Mouse (Mus musculus) heart, adult 2 months (tissue): ENCODE results near the gene Grrp1. TPM values are rescaled to one million over a fixed set of nuclear protein-coding genes. Genes with fewer than 3 reads are reported as not detected.
"Not testable (repeated sequence)": the region's sequence is repeated elsewhere in the genome, so short reads cannot be mapped to it uniquely, and the experiment has no call there.

Experiments
- DNase-seq, 2 experiments: peaks; one replicate each; pipeline ENCODE4 v3.0.0; 2021
- H3K27ac ChIP-seq: fragments of 200-600 bp; 2 replicates; pipeline ENCODE4 v1.8.1; 2022
- H3K27me3 ChIP-seq: fragments of 200-500 bp; 2 replicates; pipeline ENCODE4 v1.6.1; 2012; ENCODE audit warnings: mild to moderate bottlenecking, low read length, inconsistent platforms, mixed read lengths; ENCODE audit not compliant: control insufficient read depth, insufficient read depth
- H3K36me3 ChIP-seq: fragments of 200-500 bp; 2 replicates; pipeline ENCODE4 v1.6.1; 2012; ENCODE audit warnings: low read length, inconsistent platforms; ENCODE audit not compliant: control insufficient read depth, insufficient read depth
- H3K4me1 ChIP-seq: fragments of 200-500 bp; 2 replicates; pipeline ENCODE4 v1.6.1; 2011; ENCODE audit warnings: low read length; ENCODE audit not compliant: control insufficient read depth, insufficient read depth
- H3K4me3 ChIP-seq: fragments of 200-600 bp; 2 replicates; pipeline ENCODE4 v1.8.1; 2022
- H3K79me2 ChIP-seq: fragments of 200-500 bp; replicated peaks from 2 replicates; pipeline ENCODE4 v1.6.1; 2012; ENCODE audit warnings: mild to moderate bottlenecking, inconsistent platforms, low read length, moderate library complexity, mixed read lengths; ENCODE audit not compliant: control insufficient read depth, insufficient read depth
- H3K9ac ChIP-seq: fragments of 200-500 bp; 2 replicates; pipeline ENCODE4 v1.6.1; 2012; ENCODE audit warnings: low read depth, mild to moderate bottlenecking, control low read depth, inconsistent platforms, low read length, mixed read lengths
- CTCF ChIP-seq: fragments of 200-600 bp; IDR thresholded peaks from 2 replicates; pipeline ENCODE4 v1.8.1; 2022; ENCODE audit warnings: antibody characterized with exemption, mild to moderate bottlenecking, moderate library complexity
- EP300 ChIP-seq: fragments of 200-500 bp; IDR thresholded peaks from 2 replicates; pipeline ENCODE4 v1.6.1; 2011; ENCODE audit warnings: low read depth, low read length, control low read depth; ENCODE audit not compliant: insufficient read depth
- POLR2A ChIP-seq: fragments of 200-500 bp; IDR thresholded peaks from 2 replicates; pipeline ENCODE4 v1.6.1; 2011; ENCODE audit warnings: mild to moderate bottlenecking, low read depth, low read length, control low read depth; ENCODE audit not compliant: insufficient read depth
- WGBS: fragments of 180-500 bp; shearing (Covaris S2); methylation state at CpG from one replicate; pipeline ENCODE4 v1.1.7; 2018; 5-methylcytosine and 5-hydroxymethylcytosine counted together
- intact Hi-C: fragments of 180-260 bp; cut with DNase I; formaldehyde crosslinking; loops from one replicate; pipeline ENCODE4 v1.15.1; 2025
- polyA plus RNA-seq: library from polyadenylated mRNA; depleted of rRNA; stranded (reverse); fragments of >200 nt; gene quantifications from 2 replicates; pipeline ENCODE4 v1.2.3, GENCODE M21; 2012
- total RNA-seq, 2 experiments: library from RNA; stranded (reverse); gene quantifications; 2 replicates each; pipeline ENCODE4 v1.2.3; 2021

Gene Grrp1
- total and polyA plus RNA-seq, 3 experiments: 5.2 to 11.0 (median 5.7) TPM

DNA sequence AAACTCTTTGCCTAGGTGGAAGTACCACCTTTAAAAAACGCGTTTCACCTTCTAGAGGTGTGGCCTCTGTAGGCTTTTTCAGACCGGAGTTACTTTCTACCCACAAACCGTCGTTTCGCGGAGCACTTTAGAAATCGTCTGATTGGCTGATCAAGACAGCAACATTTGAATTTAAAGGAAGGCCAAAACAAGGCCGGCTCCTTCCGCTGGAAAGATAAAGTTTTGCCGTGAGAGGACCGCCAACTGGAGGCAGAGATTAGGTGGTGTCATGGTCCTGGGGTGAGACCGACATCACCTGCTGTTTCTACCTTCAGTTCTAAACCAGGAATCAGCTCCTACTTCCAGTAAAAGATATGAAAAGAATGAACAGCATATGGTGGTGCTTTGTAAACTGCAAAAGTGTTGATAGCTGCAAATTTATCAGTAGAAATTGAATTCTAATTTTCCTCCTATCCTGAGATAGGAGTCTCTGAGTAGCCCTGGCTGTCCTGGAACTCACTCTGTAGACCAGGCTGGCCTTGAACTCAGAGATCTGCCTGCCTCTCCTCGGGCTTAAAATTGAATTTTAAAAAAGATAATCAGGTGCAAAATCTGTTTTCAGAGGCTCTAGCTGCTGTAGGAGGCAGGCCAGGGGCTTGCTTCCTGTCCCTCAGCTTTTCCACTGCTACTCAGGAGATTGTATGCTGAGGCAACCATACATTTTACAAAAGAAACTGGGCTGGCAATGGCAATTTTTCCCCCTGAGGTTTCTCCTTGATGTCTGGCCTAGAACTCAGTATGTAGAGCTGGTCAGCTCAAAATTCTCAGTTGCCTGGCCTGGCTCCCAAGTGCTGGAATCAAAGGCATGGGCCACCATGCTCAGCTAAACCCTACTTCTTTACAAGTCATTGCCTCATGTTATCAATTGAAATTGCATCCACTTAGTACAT lies 19.8 kb upstream of the Grrp1 start:
- H3K9ac ChIP-seq: no peak overlapping the region
- H3K27me3 ChIP-seq: no peaks in the 10 kb centered on the region
- H3K4me3 ChIP-seq: no peak overlapping the region
- no peaks in the 10 kb centered on the region for H3K36me3 ChIP-seq
- TF ChIP-seq POLR2A (no peak), EP300 (no peak), CTCF (no peak)
- H3K4me1 ChIP-seq: no peaks in the 10 kb centered on the region; the same call in 1 of the 2 replicates
- no peak for DNase-seq
- intact Hi-C loops: no loop called here
- H3K27ac ChIP-seq: no peak overlapping the region
- WGBS: 6% methylated on average over 14 of the region's 14 CpGs
- no peaks in the 10 kb centered on the region for H3K79me2 ChIP-seq

DNA sequence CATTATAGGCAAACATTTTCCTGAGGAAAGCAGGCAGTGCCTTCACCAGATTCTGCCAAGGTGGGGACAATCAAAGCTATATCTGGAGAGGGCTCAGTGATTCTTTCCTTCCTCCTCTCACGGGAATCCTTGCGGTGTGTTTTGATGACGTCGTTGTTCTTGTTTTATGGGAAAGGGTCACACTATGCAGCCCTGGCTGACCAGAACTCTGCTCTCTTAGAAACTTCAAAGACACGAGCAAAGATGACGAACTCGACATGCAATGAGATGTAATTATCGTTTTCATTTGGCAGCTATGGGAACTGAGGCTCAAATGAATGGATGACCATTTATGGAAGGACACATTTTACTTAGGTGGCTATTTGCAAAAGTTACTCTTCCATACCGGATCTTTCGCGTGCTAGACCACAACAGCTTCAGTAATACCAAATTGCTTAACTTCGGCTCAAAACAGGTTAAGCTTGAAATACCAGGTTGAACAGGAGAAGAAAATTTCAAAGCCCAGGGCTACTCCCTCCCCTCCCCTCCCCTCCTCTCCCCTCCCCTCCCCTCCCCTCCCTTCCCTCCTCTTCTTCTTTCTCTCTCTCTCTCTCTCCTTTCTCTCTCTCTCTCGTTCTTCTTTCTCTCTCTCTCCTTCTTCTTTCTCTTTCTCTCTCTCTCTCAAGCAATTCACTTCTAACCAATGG lies 19.0 kb upstream of the Grrp1 start:
- Histone ChIP-seq H3K27me3 (no peaks in the 10 kb centered on the region), H3K36me3 (no peaks in the 10 kb centered on the region), H3K9ac (no peak overlapping the region), H3K79me2 (no peaks in the 10 kb centered on the region), H3K27ac (no peak overlapping the region), H3K4me3 (0 out of 2 replicates have a peak overlapping the region, but pooled peaks have one; percentile 11), H3K4me1 (no peaks in the 10 kb centered on the region; the same call in 1 of the 2 replicates)
- DNase-seq: no peak
- intact Hi-C loops: no loop called here
- TF ChIP-seq EP300: no peak
- TF ChIP-seq POLR2A: no peak
- no peak for TF ChIP-seq CTCF
- WGBS: 21% methylated on average over 12 of the region's 13 CpGs

DNA sequence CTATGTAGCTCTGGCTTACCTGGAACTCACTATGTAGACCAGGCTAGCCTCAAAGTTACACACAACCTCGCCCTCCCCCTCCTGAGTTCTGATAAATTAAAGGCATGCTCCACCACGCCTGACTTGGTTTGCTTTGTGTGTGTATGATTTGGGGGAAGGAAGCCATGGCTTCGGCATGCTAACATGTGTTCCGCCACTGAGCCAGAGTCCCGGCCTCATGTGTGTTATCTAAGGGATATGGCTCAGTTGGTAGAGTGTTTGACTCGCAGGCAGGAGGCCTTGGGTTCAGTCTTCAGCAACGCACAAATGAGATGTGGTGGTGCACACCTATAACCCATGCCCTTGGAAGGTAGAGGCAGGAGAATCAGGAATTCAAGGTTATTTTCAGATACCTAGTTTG lies 18.1 kb upstream of the Grrp1 start:
- H3K27ac ChIP-seq: no peak overlapping the region
- H3K79me2 ChIP-seq: no peaks in the 10 kb centered on the region
- no peaks in the 10 kb centered on the region; the same call in 1 of the 2 replicates for H3K4me1 ChIP-seq
- no peak for TF ChIP-seq CTCF
- no peak for TF ChIP-seq EP300
- no peak for TF ChIP-seq POLR2A
- H3K9ac ChIP-seq: no peak overlapping the region
- H3K27me3 ChIP-seq: no peaks in the 10 kb centered on the region
- DNase-seq: no peak
- H3K36me3 ChIP-seq: no peaks in the 10 kb centered on the region
- WGBS: 85% methylated on average over 7 of the region's 7 CpGs
- intact Hi-C loops: no loop called here
- no peak overlapping the region for H3K4me3 ChIP-seq

DNA sequence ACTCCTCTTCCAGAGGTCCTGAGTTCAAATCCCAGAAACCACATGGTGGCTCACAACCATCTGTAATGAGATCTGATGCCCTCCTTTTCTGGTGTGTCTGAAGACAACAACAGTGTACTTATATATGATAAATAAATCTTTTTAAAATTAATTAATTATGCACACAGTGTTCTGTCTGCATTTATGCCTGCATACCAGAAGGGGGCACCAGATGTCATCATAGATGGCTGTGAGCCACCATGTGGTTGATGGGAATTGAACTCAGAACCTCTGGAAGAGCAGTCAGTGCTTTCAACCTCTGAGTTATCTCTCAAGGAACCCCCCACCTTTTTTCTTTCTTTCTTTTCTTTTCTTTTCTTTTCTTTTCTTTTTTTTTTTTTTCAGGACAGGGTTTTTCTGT lies 15.7 kb upstream of the Grrp1 start:
- H3K9ac ChIP-seq, H3K27ac ChIP-seq, H3K79me2 ChIP-seq, DNase-seq, H3K36me3 ChIP-seq, H3K27me3 ChIP-seq, H3K4me3 ChIP-seq, H3K4me1 ChIP-seq: not testable (repeated sequence)
- peak; percentile 71 for TF ChIP-seq CTCF
- intact Hi-C loops: loop anchor here (2.0 kb wide), 1 partner anchor 17 kb away; the partner anchor contains the start of gene Pdik1l

DNA sequence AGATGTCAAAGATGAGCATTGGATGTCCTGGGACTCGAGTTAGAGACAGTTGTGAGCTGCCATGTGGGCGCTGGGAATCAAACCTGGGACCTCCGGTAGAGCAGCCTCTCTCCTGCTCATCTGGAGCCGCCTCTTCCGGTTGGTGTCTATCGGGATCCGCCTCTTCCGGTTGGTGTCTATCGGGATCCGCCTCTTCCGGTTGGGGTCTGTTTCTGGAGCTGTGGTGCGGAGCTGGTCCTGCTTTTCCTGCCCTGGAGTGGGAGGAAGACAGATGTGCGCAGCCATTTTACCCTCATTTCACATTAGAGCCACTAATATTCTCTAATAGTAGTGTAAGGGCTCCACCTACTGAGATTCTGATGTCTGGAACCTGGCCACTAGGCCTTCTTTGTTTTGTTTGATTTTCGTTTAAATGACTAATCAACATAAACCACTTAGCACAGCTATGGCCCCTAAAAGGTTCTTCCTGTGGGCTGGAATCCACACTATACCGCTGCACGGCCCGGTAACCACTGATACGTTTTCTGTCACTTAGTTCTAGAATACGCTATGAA lies 14.3 kb upstream of the Grrp1 start:
- DNase-seq: no peak
- intact Hi-C loops: loop anchor here (1.0 to 2.0 kb wide), 2 partner anchors 19 kb away; partner anchors contain the start of gene Pdik1l
- H3K4me1 ChIP-seq: peaks cover 4% of the 10 kb centered on the region; the same call in 1 of the 2 replicates
- TF ChIP-seq EP300 (no peak), CTCF (peak; percentile 71), POLR2A (no peak)
- 62% methylated on average over 19 of the region's 19 CpGs for WGBS
- no peak overlapping the region for H3K4me3 ChIP-seq
- H3K79me2 ChIP-seq: no peaks in the 10 kb centered on the region
- H3K9ac ChIP-seq: no peak overlapping the region
- H3K27me3 ChIP-seq: no peaks in the 10 kb centered on the region
- H3K27ac ChIP-seq: no peak overlapping the region
- H3K36me3 ChIP-seq: no peaks in the 10 kb centered on the region
